ENCODE assay signal across 10 mouse cellular contexts in the genomic region with DNA sequence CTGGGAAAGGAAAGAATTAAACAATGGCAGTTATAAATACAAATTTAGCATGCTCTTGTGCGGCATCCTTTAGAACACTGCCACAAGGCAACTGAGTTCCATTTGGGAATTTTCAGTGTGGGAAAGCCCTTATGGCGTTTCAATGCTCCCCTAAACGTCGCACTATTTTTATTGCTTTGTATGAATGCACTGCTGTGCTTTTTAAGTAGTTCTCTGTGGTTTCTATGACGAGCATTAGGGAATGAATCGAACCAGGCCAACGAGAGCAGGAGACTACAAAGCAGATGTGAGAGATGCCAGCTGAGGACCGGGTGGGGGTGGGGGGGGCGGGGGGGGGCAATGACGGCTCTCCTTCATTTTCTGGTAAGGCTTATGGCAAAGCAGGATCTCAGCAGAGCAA.
A peak's percentile ranks its signal among the peaks of the same experiment; 100 is the strongest.
DNase-seq lines count a peak whose midpoint lies in the region; ATAC-seq lines count a peak whose summit lies in the region.
"Had no signal": no experiment of that assay in that cellular context is flagged by ENCODE, and none has a peak within 500 bp of the region (broad histone marks: within the 10 kb centered on the region; RNA-seq: fewer than 3 reads in every experiment).

No protein-coding gene starts in this region.

- no peak overlapping the region for H3K27ac ChIP-seq in forebrain, embryonic 12.5 days
- H3K27ac ChIP-seq in limb, embryonic 10.5 days = peak overlapping the region; percentile 75
- peak overlapping the region; percentile 86 for H3K27ac ChIP-seq in neural tube, embryonic 13.5 days (replicated peaks)
- H3K27ac ChIP-seq in heart, embryonic 11.5 days (ENCODE audit: low read depth, low read length) = no peak overlapping the region
- H3K27ac ChIP-seq: liver, embryonic 15.5 days had no signal

- 14% methylated on average over 10 of the region's 10 CpGs for WGBS in forebrain, embryonic 12.5 days
- 58% methylated on average over 10 of the region's 10 CpGs for WGBS in limb, embryonic 10.5 days
- WGBS in neural tube, embryonic 13.5 days = 5% methylated on average over 10 of the region's 10 CpGs
- 62% methylated on average over 10 of the region's 10 CpGs for WGBS in heart, embryonic 11.5 days (ENCODE audit: insufficient replicate concordance)

- ATAC-seq in forebrain, embryonic 12.5 days (ENCODE audit: low FRiP score) = no peak
- ATAC-seq in neural tube, embryonic 13.5 days (ENCODE audit: low read depth) = peak; percentile 44; the same call in 1 of the 2 replicates
- no peak for ATAC-seq in heart, embryonic 11.5 days (replicated peaks; ENCODE audit: insufficient number of reproducible peaks, low FRiP score, low TSS enrichment)

- no peaks in the 10 kb centered on the region for H3K36me3 ChIP-seq in forebrain, embryonic 12.5 days (replicated peaks)
- no peaks in the 10 kb centered on the region for H3K36me3 ChIP-seq in limb, embryonic 10.5 days
- H3K36me3 ChIP-seq in neural tube, embryonic 13.5 days = no peaks in the 10 kb centered on the region
- H3K36me3 ChIP-seq in heart, embryonic 11.5 days (ENCODE audit: control insufficient read depth, insufficient read depth, low read length) = no peaks in the 10 kb centered on the region
- H3K36me3 ChIP-seq: liver, embryonic 15.5 days had no signal

- H3K9me3 ChIP-seq in forebrain, embryonic 12.5 days = no peaks in the 10 kb centered on the region
- no peaks in the 10 kb centered on the region for H3K9me3 ChIP-seq in limb, embryonic 10.5 days (replicated peaks)
- no peaks in the 10 kb centered on the region for H3K9me3 ChIP-seq in neural tube, embryonic 13.5 days
- H3K9me3 ChIP-seq in heart, embryonic 11.5 days (replicated peaks; ENCODE audit: control insufficient read depth, low read length) = no peaks in the 10 kb centered on the region
- H3K9me3 ChIP-seq: liver, embryonic 15.5 days had no signal

- H3K4me1 ChIP-seq in forebrain, embryonic 12.5 days = peaks cover 16% of the 10 kb centered on the region
- peaks cover 33% of the 10 kb centered on the region for H3K4me1 ChIP-seq in limb, embryonic 10.5 days
- H3K4me1 ChIP-seq in neural tube, embryonic 13.5 days (replicated peaks) = peaks cover 24% of the 10 kb centered on the region
- H3K4me1 ChIP-seq in heart, embryonic 11.5 days (ENCODE audit: control insufficient read depth, insufficient read depth, low read length) = no peaks in the 10 kb centered on the region
- H3K4me1 ChIP-seq: liver, embryonic 15.5 days had no signal

- no peak overlapping the region for H3K4me3 ChIP-seq in forebrain, embryonic 12.5 days (replicated peaks)
- no peak overlapping the region for H3K4me3 ChIP-seq in limb, embryonic 10.5 days
- 0 out of 2 replicates have a peak overlapping the region, but pooled peaks have one; percentile 25 for H3K4me3 ChIP-seq in neural tube, embryonic 13.5 days
- H3K4me3 ChIP-seq in heart, embryonic 11.5 days (ENCODE audit: low read depth, low read length) = no peak overlapping the region
- H3K4me3 ChIP-seq: liver, embryonic 15.5 days had no signal

- peak overlapping the region; percentile 48 for H3K4me2 ChIP-seq in forebrain, embryonic 12.5 days
- H3K4me2 ChIP-seq in neural tube, embryonic 13.5 days = peak overlapping the region; percentile 53
- no peak overlapping the region for H3K4me2 ChIP-seq in heart, embryonic 11.5 days

- H3K9ac ChIP-seq in forebrain, embryonic 12.5 days = no peak overlapping the region
- H3K9ac ChIP-seq in neural tube, embryonic 13.5 days = no peak overlapping the region
- no peak overlapping the region for H3K9ac ChIP-seq in heart, embryonic 11.5 days (ENCODE audit: low read depth, low read length)
- H3K9ac ChIP-seq: liver, embryonic 15.5 days had no signal

- H3K27me3 ChIP-seq in forebrain, embryonic 12.5 days = no peaks in the 10 kb centered on the region
- no peaks in the 10 kb centered on the region for H3K27me3 ChIP-seq in limb, embryonic 10.5 days (ENCODE audit: low read depth, poor library complexity, severe bottlenecking)
- 0 out of 2 replicates have a peak, but pooled peaks cover 2% of the 10 kb centered on the region for H3K27me3 ChIP-seq in neural tube, embryonic 13.5 days
- no peaks in the 10 kb centered on the region for H3K27me3 ChIP-seq in heart, embryonic 11.5 days (ENCODE audit: control insufficient read depth, insufficient read depth, low read length)
- H3K27me3 ChIP-seq: CH12.LX; liver, embryonic 15.5 days had no signal

- peak; percentile 17 for DNase-seq in layer of hippocampus, adult 11-12 months (ENCODE audit: low spot score)
- DNase-seq in layer of hippocampus, postnatal 25 days (ENCODE audit: extremely low spot score in 1 of 2, low spot score in 1 of 2) = no peak
- DNase-seq in limb, embryonic 10.5 days (ENCODE audit: low spot score) = no peak
- DNase-seq in frontal cortex, adult 2 months (ENCODE audit: extremely low spot score in 1 of 2, low spot score in 1 of 2) = no peak
- DNase-seq in gastrocnemius, adult 8-10 months (ENCODE audit: low spot score in 2 of 2) = no peak

Comparison
In these comparisons a context has a peak if more than half of its experiments do, and no peak if none do; other contexts are left out.
1. H3K27ac ChIP-seq: peak in limb, embryonic 10.5 days (single experiment) and neural tube, embryonic 13.5 days (single experiment); none in forebrain, embryonic 12.5 days (single experiment) and heart, embryonic 11.5 days (single experiment).